Mouse (Mus musculus): ENCODE measurements around the gene Dgkh. TPM values are rescaled to one million over a fixed set of nuclear protein-coding genes. Genes with fewer than 3 reads are reported as not detected.
"Not testable (repeated sequence)": the region's sequence is repeated elsewhere in the genome, so short reads cannot be mapped to it uniquely, and the experiment has no call there.

Dgkh gene
- polyA plus RNA-seq, 1 experiment from 2014 or later: 12.8 TPM

DNA sequence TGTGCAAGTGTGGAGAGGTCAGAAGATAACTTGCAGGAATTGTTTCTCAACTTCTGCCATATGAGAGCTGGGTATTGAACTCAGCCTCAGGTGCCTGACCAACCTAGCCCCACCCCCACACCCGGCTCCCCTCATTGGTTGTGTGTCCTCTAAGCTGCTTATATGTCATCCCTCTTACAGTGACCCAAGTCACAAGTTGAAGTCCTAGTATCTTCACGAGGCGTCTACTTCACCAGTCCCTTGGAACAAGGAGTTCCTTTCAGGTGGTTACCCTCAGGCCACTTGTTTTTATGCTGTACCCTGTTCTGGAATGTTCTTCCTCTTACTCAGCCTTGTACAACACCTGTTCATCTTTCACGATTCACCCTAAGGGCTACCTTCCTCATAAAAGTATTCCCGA lies 2.0 kb upstream of the Dgkh start:
- H3K4me3 ChIP-seq: no peak overlapping the region
- no peak overlapping the region for H3K27ac ChIP-seq
- 0 out of 2 replicates have a peak, but pooled peaks cover 3% of the 10 kb centered on the region for H3K27me3 ChIP-seq (replicated peaks)
- H3K4me1 ChIP-seq: peaks cover 10% of the 10 kb centered on the region
- H3K36me3 ChIP-seq: no peaks in the 10 kb centered on the region
- H3K9me3 ChIP-seq: no peaks in the 10 kb centered on the region
- H3K9ac ChIP-seq: no peak overlapping the region
- no peak overlapping the region for H3K4me2 ChIP-seq (replicated peaks)
- 68% methylated on average over 5 of the region's 5 CpGs for WGBS
- ATAC-seq (ENCODE audit: low FRiP score, low read depth): no peak

DNA sequence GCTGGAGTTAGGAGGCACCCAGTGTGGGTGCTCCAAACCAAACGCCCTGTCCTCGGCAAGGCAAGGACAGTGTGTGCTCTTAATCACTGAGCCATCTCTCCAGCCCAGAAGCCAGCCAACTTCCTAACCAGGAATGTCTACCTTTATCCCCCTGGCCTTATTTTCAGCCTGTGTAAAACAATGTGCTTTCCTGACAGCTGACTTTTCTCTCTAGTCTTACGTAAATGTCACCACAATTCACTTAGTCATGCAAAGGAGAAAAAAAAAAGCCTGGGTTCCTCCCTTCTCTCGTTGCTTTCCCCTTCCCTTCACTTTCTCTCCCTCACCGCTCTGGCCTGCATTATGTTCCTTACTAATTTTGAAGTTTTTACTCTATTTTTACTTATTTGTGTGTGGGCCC lies 1.6 kb upstream of the Dgkh start:
- H3K9ac ChIP-seq; H3K27ac ChIP-seq; H3K4me1 ChIP-seq; H3K4me3 ChIP-seq; H3K9me3 ChIP-seq; H3K36me3 ChIP-seq; ATAC-seq (ENCODE audit: low FRiP score, low read depth); H3K4me2 ChIP-seq (replicated peaks); H3K27me3 ChIP-seq (replicated peaks): not testable (repeated sequence)
- 34% methylated on average over 5 of the region's 5 CpGs for WGBS

DNA sequence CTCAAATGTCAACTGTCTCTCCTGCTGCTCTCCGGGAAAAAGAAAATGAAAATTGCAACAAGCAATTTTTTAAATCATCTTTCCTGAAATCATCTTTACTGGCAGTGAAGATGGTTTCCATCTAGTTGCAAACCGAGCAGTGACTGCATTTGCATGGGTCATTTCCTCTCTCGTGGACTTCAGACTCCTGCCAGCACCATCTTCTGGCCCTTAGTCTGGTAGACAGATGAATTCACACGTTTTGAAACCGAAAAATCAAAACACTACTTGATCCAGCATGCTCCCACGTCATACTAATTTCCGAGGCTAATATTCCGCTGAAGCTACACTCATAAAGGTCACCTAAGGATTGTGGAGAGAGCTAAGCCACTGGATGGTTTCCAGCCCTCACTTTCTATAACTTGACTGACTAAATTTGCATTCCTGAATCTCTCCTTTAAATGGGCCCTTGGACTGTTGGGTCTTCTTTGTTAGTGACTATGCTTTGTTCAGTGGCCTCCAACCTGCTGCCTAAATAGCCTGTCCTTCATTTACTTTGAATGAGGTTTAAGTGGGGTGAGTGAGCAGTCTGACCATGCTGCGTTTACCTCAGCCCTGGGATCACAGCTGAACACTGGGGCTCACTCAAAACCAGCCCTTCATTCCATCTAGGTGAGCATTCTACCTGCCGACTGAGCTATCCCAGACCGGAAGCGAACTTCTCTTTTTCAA lies 945 bp upstream of the Dgkh start:
- Histone ChIP-seq H3K4me3 (peak overlapping the region; percentile 78), H3K9ac (peak overlapping the region; percentile 91), H3K27me3 (replicated peaks) (0 out of 2 replicates have a peak, but pooled peaks cover 3% of the 10 kb centered on the region), H3K9me3 (no peaks in the 10 kb centered on the region), H3K4me1 (peaks cover 10% of the 10 kb centered on the region), H3K4me2 (replicated peaks) (peak overlapping the region; percentile 96), H3K27ac (no peak overlapping the region), H3K36me3 (no peaks in the 10 kb centered on the region)
- ATAC-seq (ENCODE audit: low FRiP score, low read depth): no peak
- WGBS: 17% methylated on average over 12 of the region's 12 CpGs

DNA sequence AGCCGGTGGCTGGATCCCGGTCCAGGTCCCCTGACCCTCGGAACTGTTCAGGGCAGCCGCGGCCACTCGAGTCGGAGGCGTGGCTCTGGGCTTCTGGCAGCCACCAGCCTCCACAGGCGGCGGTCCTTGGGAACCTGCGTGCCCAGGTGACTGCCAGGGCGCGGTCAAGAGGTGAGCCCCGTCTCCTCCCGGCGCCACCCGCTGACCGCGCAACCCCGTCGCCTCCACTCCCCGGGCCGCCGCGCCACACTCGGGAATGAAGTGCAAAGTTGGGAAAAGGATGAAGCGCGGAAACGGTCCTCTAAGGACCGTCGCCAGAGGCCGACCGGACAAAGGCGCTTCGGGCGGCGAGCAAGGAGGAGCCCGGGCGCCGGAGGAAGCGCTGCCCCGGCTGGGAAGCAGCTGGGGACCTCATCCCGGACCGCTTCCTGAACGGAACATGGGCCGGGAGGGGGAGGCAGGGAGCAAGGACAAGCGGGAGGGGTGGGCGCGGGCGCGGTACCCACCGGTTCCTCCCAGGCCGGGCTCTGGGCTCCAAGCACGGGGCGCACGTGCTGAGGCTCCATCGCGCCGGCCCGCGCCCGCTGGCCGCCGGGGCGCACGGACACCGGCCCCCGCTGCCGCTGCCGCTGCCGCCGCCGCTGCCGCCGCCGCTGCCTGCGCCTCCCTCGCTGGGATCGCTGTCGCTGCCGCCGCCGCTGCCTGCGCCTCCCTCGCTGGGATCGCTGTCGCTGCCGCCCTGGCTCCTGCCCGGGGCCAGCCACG lies 542 bp downstream of the Dgkh start:
- Histone ChIP-seq H3K4me2 (replicated peaks) (peak overlapping the region; percentile 96), H3K27ac (peak overlapping the region; percentile 76), H3K9me3 (no peaks in the 10 kb centered on the region), H3K36me3 (no peaks in the 10 kb centered on the region), H3K4me1 (peaks cover 10% of the 10 kb centered on the region), H3K27me3 (replicated peaks) (0 out of 2 replicates have a peak, but pooled peaks cover 3% of the 10 kb centered on the region), H3K9ac (peak overlapping the region; percentile 91), H3K4me3 (peak overlapping the region; percentile 78)
- under 1% methylated on average over 89 of the region's 90 CpGs for WGBS
- ATAC-seq (ENCODE audit: low FRiP score, low read depth): peak; percentile 74

DNA sequence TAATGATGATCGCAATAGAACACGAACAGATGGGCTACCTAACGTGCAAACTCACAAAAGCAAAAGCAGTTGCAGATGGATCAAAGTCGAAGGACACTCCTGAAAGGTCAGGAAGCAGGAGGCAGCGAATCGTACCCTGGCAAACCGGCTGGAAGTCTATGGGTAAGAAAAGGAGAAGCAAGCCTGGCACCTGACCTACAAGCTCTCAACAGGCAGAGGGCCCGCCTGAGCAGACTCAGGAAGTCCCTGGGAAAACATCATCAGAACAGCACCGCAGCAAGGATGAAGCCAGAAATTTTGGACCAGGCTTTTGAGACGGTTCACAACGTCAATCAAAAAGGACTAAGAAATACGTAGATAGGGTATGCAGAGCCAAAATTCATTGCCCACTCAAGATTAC lies 1.3 kb downstream of the Dgkh start:
- H3K9ac ChIP-seq: peak overlapping the region; percentile 91; the same call in 1 of the 2 replicates
- no peaks in the 10 kb centered on the region for H3K36me3 ChIP-seq
- peak overlapping the region; percentile 96 for H3K4me2 ChIP-seq (replicated peaks)
- no peak overlapping the region for H3K27ac ChIP-seq
- WGBS: 6% methylated on average over 12 of the region's 12 CpGs
- peak overlapping the region; percentile 78 for H3K4me3 ChIP-seq
- no peaks in the 10 kb centered on the region for H3K9me3 ChIP-seq
- ATAC-seq (ENCODE audit: low FRiP score, low read depth): no peak
- H3K4me1 ChIP-seq: peaks cover 13% of the 10 kb centered on the region
- 0 out of 2 replicates have a peak, but pooled peaks cover 3% of the 10 kb centered on the region for H3K27me3 ChIP-seq (replicated peaks)

DNA sequence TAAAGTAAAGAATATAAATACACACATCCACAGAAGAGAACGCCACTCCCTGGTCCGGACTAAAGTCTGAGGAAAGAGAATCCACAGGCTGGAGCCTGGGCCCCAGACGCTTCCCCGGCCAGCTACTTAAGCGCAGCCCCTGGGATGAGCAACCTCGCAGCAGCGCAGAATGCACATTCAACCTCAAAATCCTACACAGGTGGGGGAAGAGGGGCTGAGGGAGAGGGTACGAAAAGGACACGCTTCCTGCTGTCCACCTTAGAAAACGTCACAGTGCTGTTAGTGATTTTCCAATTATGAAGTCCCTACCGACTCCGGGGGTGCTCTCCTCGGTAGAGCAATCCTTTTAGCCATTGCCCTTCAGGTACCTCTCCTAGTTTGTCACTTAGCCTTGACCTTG lies 6.6 kb downstream of the Dgkh start:
- peaks cover 17% of the 10 kb centered on the region for H3K4me1 ChIP-seq
- H3K9me3 ChIP-seq: no peaks in the 10 kb centered on the region
- H3K4me2 ChIP-seq (replicated peaks): peak overlapping the region; percentile 97
- 0 out of 2 replicates have a peak, but pooled peaks cover 3% of the 10 kb centered on the region for H3K27me3 ChIP-seq (replicated peaks)
- peak overlapping the region; percentile 65 for H3K4me3 ChIP-seq
- no peak overlapping the region for H3K9ac ChIP-seq
- no peak overlapping the region for H3K27ac ChIP-seq
- 12% methylated on average over 13 of the region's 13 CpGs for WGBS
- H3K36me3 ChIP-seq: no peaks in the 10 kb centered on the region
- no peak for ATAC-seq (ENCODE audit: low FRiP score, low read depth)

DNA sequence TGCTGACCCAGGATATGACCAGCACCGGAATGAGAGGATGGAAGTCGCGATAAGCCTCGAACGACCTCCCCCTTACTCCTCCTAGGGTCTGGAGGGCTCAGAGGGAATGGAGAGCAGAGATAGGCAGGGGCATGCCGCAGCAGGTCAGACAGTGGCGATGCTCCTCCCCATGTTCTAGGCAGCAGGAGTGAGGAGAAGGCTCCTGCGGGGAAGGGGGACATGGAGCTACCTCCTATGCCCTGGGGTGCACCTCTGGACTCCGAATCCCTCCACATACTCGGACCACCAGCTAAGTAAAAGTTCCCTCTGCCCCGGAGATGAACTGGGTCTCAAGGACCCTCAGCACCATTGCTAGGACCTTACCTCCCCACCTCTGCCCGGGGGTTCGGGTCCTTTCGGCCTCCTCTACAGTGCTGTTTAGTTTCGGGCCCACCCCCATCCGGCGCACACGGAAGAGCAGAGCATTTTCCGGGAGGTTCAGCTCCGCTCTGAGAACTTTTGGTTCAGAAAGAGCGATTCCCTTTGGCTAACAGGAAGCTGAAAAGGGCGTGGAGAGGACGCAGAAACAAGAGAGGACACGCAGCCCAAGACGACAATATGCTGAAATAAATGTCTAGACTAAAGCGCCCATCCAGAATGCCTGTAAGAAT lies 7.1 kb downstream of the Dgkh start:
- peak; percentile 63 for ATAC-seq (ENCODE audit: low FRiP score, low read depth)
- Histone ChIP-seq H3K27ac (no peak overlapping the region), H3K27me3 (replicated peaks) (0 out of 2 replicates have a peak, but pooled peaks cover 3% of the 10 kb centered on the region)

DNA sequence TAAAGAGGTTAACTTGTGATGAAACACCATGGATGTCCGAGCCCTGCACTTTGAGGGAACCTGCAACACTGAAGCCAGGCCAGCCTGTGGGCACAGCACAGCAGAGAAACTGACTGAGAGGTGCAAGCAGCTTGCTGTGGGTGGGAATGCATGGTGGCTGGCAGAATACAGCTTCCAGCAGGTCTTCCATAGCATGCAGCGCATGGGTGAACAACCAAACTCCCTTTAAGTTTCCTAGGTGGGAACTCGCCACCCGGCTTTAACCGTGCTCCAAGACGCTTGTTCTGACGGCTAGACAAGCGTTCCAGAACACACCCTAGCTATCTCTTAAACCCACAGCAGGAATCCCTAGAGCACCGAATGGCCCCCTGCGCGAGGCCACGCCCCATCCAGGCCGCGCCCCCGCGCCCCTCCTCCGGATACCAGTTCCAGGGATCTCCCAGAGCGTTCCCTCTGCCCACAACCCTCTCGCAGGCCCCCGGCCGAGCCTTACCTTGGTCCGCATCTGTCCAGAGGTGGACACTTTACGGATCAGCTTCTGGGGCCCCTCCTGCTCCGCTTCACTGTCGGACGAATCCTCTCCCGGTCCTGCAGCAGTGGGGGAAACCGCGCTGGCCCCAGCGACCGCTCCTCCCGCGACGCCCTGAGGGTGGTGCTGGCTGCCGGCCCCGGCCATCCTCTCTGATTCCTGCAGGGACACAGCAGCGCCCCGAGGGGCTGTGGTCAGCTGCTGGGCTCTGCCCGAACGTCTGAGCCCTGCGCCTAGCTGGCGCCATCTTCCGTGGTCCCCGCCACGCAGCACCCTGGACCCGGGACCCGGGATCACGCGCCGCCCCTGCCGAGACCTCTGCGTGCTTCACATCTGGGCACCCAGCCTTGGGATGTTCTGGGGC lies 7.9 kb downstream of the Dgkh start:
- H3K27ac ChIP-seq: no peak overlapping the region

More for the DNA sequence above, 7.1 kb downstream of the Dgkh start:
- Histone ChIP-seq H3K36me3 (no peaks in the 10 kb centered on the region), H3K4me2 (replicated peaks) (peak overlapping the region; percentile 97), H3K9me3 (no peaks in the 10 kb centered on the region), H3K4me3 (peak overlapping the region; percentile 65), H3K9ac (peak overlapping the region; percentile 70), H3K4me1 (peaks cover 17% of the 10 kb centered on the region)
- 1% methylated on average over 26 of the region's 26 CpGs for WGBS

DNA sequence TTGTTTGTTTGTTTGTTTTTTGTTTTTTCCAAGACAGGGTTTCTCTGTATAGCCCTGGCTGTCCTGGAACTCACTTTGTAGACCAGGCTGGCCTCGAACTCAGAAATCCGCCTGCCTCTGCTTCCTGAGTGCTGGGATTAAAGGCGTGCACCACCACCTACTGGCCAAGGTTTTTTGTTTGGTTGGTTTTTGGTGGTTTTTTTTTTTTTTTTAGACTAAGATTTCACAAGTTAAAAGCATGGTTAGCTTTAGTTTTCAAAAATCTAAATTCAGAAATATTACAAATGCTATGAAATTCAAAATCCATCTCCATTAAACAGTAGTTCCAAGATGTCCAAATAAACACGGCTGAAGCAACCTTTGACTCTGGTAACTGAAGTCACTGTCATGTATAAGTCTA lies 8.9 kb downstream of the Dgkh start:
- not testable (repeated sequence) for H3K4me2 ChIP-seq (replicated peaks); H3K4me3 ChIP-seq; H3K27ac ChIP-seq; H3K9me3 ChIP-seq; H3K36me3 ChIP-seq; ATAC-seq (ENCODE audit: low FRiP score, low read depth); H3K27me3 ChIP-seq (replicated peaks); H3K9ac ChIP-seq
- H3K4me1 ChIP-seq: peaks cover 14% of the 10 kb centered on the region
- 91% methylated on average over 4 of the region's 4 CpGs for WGBS

More for the DNA sequence above, 7.9 kb downstream of the Dgkh start:
- peak overlapping the region; percentile 70 for H3K9ac ChIP-seq
- H3K9me3 ChIP-seq: no peaks in the 10 kb centered on the region
- WGBS: 1% methylated on average over 52 of the region's 52 CpGs
- peak overlapping the region; percentile 65 for H3K4me3 ChIP-seq
- H3K36me3 ChIP-seq: no peaks in the 10 kb centered on the region
- H3K4me2 ChIP-seq (replicated peaks): peak overlapping the region; percentile 97
- peak; percentile 89 for ATAC-seq (ENCODE audit: low FRiP score, low read depth)
- 0 out of 2 replicates have a peak, but pooled peaks cover 3% of the 10 kb centered on the region for H3K27me3 ChIP-seq (replicated peaks)
- H3K4me1 ChIP-seq: peaks cover 14% of the 10 kb centered on the region

DNA sequence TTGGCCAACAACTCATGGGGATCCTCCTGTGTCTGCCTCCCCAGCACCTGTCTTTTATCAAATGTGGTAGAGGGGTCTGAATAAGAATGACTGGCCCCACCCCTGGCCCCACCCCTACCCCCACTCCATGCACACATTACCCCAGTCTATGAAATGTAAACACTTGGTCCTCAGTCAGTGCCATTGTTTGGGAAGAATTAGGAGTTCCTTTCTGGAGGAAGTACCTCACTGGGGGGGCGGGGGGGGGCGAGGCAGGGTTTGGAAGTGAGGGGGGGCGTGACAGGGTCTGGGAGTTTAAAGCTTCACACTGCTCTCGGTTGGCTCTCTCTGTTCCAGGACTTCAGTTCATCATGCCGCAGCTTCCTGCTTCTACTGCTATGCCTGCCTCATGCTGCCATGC lies 10.5 kb downstream of the Dgkh start:
- Histone ChIP-seq H3K27me3 (replicated peaks) (0 out of 2 replicates have a peak, but pooled peaks cover 3% of the 10 kb centered on the region), H3K36me3 (0 out of 2 replicates have a peak, but pooled peaks cover 4% of the 10 kb centered on the region), H3K27ac (no peak overlapping the region), H3K4me3 (no peak overlapping the region), H3K4me2 (replicated peaks) (no peak overlapping the region), H3K9me3 (no peaks in the 10 kb centered on the region), H3K9ac (no peak overlapping the region), H3K4me1 (peaks cover 14% of the 10 kb centered on the region)
- 78% methylated on average over 5 of the region's 5 CpGs for WGBS
- ATAC-seq (ENCODE audit: low FRiP score, low read depth): no peak

DNA sequence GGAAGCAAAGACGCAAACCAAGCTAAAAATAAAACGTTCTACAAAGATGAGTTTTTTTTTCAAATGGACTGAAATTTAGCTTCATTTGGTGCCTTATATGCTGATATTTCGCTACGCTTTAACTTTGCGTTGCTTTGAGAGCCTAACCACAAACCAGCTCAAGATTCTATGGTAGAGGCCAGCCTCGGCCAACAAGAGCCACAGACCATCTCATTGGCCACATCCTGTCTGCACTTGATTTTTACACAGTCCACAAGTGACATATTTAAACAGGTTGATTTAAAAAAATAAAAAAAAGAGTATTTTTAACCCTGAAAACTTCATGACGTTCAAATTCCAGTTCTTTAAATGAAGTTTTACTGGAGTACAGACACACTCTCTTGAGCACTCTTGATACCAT lies 16.5 kb downstream of the Dgkh start:
- Histone ChIP-seq H3K4me3 (no peak overlapping the region), H3K9ac (no peak overlapping the region), H3K9me3 (no peaks in the 10 kb centered on the region), H3K27me3 (replicated peaks) (no peaks in the 10 kb centered on the region), H3K27ac (no peak overlapping the region), H3K36me3 (0 out of 2 replicates have a peak, but pooled peaks cover 4% of the 10 kb centered on the region), H3K4me2 (replicated peaks) (no peak overlapping the region), H3K4me1 (peaks cover 6% of the 10 kb centered on the region)
- ATAC-seq (ENCODE audit: low FRiP score, low read depth): no peak
- WGBS: 94% methylated on average over 7 of the region's 7 CpGs
